Mouse (Mus musculus): Measurements from ENCODE around the gene Marcks.

Marcks gene

DNA sequence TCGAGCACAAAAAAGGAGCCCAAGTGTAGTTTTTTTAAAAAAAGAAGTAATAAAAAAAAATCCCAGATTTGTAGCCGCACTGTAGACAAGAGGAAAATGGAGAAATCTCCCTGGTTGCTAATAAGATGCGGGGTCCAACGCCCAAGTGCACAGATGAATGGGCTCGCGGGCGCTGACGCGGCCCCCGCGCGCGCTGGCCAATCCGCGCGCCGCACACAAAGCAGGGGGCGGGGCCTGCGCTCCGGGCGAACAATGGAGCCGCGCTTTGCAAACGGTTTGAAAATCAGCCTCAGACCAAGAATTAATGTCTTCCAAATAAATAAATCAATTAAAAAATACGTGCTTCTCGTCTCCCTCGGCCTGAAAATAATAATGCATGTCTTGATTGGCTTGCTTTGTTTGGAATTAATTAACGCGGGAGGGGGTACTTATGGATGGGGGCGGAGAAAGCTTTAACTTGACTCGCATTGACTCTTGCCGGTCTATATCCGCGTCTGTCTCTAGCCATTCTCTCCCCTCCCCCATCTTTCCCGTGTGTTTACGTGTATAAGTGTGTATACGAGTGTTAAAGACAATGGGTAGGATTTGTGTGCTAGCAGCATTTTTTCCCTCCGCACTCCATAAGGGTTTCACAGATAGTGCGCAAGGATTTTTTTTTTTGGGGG, at the start of gene Marcks:
TSS of gene Marcks (minus strand) at position 143 of the 665 bp plus-strand sequence.
- peak; percentile 95 for DNase-seq (ENCODE audit: low spot score)

DNA sequence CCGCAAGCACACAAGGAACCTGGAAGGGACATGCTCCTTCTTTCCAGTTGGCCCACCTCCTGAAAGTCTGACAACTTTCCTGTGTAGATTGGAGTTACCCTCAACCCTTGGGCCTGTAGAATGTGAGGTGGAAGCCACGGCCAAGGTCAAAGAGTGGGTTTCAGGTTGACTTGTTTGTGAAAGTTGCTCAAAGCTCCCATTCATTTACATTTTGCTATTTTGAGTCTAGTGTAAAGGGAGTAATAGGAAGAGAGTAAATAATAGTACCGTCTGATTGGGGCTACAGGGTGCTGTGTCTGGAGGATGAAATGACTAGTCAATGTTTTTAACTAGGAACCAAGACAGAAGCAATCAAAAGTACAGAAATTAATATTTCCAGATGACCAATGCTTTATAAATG, 38.4 kb upstream of the Marcks start:
- DNase-seq (ENCODE audit: low spot score) = no peak

DNA sequence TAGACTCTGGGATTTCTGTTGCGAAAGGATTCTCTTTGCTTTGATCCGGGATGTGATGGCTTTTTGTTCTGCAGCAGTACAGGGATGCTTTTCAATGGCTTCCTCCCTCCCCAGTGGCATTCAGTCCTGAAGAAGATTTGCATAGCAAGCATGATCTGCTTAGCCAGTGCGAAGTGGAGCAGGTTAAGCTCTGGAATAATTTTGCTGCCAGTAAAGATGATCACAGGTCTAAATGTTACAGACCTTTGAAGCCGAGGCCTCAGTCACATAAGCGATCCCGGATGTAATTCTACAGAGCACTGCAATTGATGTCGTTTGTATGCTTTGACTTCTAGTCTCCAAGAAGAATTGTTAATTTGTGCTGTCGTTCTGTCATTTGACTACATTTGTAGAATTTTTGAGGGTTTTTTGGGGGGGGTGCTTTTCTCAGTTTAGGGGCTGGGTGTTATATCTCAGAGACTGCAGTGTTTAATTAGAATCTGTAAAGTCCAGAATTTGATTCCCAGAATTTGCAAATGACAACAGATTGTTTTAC, 33.8 kb upstream of the Marcks start:
- DNase-seq (ENCODE audit: low spot score) = no peak

DNA sequence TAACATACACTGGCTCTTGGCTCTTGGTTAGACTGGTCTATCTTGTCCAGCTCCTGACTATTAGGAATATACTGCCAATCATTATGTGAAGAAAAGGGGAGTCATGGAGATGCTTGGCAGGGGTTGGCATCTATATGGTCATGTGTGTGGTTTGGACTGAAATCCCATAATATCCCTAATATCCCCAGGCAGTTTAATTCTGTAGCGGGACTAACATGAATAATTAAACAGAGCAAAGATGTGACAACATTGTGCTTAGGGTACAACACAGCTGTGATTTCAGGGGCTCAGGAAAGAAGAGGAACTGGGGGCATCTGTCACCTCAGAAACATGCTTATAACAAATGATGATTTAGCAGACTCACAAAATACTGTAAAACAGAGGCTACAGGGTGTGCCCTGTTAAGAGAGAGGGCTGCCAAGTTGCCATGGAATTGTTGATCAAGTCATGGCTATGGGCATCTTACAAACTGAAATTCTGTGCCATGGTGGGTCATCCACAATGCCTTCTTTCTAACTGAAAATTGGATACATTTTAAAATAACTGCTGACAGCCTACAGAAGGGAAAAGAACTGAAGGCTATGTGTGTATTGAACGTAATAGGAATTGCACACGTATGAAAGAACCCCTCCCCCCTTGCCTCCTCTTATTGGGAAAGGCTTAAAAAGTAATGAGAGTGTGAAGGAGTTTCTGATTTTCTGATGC, 33.1 kb upstream of the Marcks start:
- no peak for DNase-seq (ENCODE audit: low spot score)

DNA sequence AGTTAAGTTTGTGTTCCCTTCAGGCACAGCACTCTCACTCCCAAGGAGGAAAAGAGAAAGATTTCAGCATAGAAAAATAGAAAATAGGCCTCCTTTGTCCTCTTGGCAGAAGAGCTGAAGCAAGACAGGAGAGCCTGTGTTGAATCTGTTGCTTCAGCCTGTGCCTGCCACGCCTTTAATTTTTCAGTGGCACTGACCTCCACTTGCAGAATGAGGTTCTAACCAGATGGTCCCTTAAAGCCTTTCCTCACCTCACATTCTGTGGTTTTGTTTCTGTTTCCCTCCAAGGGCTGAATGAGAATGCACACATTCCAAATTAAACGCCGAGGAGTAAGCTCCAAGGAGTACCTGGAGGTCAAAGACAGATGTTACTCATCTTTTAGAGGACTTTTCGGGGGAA, 32.2 kb upstream of the Marcks start:
- DNase-seq (ENCODE audit: low spot score) = no peak

DNA sequence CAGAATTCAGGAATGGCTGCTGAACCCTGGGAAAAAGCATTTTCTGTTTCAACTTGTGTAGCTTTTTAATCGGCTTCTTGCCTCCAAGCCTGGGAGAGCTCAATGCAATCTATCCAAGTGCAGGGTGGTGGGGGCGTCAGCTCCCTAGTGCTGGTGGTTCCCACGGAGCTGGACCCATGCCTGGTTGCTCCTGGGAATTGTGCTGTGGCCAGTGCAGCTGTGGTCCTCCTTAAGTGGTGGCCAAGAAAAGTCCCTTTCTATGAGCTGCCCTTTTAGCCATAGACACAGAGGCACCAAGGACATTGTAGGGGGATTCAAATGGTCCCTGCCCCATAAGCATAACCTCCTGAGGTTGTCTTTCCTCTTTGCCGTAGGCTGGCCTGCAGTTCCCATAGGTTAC, 31.7 kb upstream of the Marcks start:
- peak; percentile 72 for DNase-seq (ENCODE audit: low spot score)

DNA sequence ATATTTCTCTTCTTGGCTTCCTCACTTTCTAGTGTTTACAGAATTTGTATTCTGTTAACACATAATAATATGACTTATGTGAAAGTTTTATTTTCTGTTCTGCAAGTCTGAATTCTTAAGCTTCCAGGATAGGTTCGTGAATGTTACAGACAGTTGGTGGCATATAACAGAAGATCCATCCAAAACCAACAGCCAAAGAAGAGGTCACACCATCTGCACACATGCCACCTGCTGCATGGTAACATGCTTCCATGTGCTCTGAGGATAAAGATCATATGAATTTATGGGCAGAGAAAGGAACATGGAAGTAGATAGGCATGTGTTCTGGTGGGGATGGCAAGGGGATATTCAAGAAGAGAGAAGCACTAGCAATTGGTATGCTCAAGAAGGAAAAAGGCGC, 28.8 kb upstream of the Marcks start:
- no peak for DNase-seq (ENCODE audit: low spot score)

DNA sequence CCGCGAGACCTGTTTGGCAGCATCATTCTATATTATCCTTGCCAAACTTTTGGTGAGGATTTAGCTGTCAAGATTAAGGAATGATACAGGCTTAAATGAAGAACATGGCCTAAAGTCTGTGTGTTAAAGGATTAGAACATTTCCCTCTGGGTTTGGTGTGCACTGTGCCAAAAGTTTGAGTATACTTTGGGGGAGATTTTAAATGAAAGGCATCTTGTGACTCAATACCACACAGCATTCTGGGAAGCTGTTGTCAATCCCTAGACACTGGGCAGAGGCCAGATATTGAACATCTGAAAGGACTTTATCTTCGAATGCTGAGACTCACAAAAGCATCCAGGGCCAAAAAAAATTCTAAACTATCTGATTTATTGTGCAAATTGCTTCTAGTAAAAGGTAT, 21.0 kb upstream of the Marcks start:
- DNase-seq (ENCODE audit: low spot score) = no peak

DNA sequence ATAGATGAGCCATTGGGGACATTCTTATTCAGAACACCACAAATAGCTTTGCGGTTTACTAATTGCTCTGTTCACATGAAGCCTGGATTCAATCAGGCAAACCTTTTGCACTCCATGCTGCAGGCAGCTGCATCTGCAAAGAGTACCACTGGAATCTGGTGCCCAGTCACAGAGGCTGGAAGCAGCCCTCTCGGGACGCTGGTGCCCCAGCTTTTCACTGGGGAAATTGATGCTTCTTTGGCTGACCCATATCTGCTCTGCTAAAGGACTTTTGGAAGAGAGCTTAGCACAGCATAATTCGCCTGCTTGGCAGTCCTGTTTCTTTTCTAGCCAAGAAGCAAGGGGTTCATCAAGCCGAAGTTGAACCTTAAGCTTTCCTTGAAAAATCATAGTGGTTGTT, 18.4 kb upstream of the Marcks start:
- no peak for DNase-seq (ENCODE audit: low spot score)

DNA sequence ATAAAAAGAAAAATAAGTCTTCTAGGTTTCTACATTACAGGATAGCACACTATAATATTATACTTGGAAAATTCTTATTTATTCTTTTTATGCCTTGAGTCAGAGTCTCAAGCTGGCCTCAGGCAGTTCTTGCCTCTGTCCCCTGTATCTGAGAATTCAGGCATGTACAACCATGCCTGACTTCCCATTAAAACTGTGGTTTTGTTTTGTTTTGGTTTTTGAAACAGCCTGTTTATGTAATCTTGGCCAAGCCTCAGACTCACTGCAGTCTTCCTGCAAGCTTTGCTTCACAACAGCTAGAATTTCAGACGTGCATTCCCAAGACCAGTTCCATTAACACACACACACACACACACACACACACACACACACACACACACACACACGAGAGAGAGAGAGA, 16.4 kb upstream of the Marcks start:
- no peak for DNase-seq (ENCODE audit: low spot score)

DNA sequence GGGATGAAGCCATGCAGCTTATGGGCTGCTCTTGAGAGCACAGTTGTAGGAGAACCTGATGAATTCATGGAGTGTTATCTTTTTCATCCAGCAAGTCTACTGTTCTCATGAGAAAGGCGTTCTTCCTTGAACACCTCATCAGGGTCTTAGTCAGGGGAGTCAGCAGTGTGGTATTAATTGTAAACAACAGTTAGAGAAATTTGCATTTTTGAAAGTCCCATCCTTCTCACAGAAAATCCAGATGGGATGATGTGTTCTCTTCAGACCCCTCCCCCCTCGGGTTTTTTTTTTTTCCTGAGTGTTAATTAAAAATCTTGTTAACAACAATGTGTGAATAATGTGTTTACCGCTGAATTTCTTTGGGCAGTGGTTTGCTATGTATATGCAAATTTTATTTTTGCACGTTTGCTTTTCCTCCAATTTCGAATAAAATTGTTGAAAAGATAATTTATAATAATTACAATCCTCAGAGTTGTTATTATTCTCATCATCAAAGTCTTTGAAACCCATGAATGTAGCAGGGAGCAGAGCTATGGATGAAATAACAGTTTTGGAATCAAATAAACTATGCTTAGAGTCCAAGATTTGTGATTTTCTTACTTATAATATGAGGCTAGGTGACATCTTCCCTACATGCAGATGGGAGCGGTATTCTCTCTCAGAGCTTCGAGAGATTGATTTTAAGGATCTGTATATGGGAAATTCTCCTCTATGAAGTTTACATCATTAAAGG, 13.0 kb upstream of the Marcks start:
- DNase-seq (ENCODE audit: low spot score) = no peak

DNA sequence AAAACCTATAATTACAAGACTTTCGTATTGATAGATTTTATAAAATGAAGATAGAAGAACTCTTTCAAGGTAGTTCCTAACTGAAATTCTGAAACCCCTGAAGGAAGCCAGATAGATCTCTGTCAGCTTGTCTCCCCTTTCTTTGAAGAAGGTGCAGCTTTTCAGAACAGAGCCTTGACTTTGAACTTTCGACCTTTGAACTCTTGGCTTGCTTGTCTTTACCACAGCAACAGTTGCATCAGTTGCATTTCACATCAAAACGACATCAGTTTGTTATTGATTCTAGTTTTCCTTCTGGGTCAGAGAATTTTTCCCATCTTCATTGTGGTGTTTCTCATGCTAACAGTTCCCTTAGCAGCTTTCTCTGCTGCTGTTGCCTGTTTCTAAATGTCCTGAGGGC, 9.3 kb upstream of the Marcks start:
- no peak for DNase-seq (ENCODE audit: low spot score)

DNA sequence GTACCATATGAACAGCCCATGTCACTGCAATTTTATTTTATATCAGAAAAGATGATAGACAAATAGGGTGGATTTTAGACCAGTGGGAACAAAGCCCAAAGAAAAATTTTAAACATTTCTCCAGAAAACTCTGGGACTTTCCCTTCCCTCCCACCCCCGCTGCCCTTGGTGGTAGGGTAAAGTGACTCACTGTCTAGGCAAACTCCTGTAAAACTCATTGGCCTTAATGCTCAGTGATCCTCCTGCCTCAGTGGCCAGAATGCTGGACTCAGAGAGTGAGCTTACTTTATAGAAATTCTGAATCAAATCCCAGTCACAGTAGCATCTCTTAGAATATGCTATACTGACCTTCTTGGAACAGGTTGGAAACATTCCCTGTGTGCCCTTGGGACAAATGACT, 6.7 kb upstream of the Marcks start:
- DNase-seq (ENCODE audit: low spot score) = no peak

DNA sequence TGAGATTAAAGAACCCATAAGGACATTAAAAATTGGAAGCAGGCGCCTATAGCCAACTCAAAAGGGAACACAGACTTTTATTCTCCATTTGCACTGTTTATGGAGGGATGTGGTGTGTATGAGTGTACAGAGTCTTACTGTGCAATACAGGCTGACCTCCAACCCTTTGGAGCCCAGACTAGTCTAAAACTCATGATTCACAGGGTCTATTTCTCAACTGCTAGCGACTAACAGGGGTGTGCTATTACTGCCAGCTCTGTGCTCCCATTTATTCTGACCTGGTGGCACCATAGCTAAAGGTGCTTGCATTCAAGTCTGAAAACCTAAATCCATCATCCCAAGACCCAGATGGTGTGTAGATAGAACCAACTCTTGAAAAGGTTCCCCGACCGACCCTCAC, 2.9 kb upstream of the Marcks start:
- no peak for DNase-seq (ENCODE audit: low spot score)

DNA sequence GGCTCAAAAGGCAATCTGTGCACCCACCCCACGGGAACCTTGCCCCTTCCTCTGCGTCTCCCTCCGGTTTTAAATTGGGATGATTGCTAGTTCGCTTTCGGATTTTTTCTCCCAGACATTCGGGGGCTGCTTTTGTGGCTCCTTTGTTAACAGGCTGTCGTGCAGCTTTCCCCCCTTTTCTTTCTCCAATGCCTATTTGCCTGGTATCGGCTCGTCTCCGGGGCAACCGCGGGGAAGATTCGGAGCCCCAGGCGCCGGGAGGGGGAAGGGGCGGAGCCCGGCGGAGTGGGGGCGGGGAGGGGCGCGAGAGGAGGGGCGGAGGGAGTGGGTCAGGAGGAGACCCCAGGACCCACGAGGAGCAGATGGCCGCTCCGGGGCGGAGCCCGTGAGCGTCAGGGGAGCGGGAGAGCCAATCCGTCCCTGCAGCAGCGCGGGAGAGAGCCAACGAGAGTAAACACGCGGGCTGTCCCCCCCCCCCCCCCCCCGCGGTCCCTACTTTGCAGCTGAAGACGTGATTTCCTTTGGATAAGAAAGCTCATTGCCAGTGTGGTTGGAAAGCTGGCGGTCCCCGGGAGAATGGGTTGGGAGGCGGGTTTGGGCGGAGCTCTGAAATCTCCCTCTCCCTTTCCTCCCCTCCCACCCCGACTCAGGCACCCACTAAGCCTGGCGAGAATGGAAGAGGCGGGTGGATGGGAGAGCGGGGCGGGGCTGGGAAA, 2.2 kb upstream of the Marcks start:
- peak; percentile 93 for DNase-seq (ENCODE audit: low spot score)

DNA sequence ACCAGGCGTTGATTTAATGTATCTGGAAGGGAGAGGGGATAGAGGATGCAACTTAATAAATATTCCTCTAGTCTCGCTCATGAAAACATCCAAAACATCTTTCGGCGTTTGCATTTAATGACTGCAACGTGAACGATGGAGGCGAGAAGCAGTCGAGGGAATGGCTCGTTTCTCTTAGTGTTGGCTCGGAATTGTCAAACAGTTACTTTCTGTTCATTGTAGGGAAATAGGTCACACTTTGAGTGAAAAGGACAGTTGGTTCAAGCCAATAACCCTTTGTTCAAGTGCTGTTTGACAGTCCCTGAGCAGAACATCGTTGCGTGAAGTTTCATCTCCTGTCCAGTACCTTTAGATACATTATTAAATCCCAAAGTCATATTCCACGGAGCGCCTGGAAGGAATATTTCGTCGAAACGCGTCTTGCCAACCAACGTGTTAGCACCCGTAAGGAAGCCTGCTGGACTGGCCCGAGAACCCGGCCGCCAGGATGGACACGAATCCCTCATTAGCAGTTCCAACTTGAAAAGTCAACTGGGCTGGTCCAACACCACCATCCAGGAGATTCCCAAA, 1.5 kb upstream of the Marcks start:
- peak; percentile 65 for DNase-seq (ENCODE audit: low spot score)

DNA sequence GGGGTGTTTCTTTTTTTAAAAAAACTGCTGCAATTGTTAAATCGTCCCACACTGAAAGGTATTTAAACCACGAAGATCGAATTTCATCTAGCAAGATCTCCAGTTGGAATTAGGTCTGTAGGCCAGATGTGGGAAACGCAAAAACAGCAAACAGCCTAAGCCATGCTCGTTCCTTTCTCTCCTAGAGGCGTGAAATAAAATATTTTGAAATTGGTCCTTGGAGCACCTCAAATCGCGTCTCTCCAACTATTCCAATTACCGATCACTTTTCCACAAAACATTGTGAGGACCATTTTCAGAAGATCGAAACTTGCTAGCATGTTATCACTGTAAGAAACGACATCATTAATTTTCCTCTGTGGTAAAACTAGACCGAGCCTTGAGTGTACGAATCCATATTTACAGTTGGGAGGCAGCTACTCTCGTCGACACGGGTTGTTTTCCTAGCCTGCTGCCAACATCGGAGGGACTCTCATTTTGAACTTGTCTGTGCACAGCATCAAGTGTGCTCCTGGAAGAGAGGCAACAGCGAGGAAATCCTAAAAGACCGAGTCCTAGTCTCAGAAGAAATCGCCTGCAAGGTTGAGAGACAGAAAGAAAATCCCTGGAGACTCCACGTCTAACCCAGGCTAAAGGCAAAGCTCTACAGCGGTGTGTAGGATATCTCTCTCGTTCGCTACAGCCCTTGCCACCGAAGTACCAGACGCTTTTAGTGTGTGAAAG, 884 bp upstream of the Marcks start:
- DNase-seq (ENCODE audit: low spot score) = peak; percentile 49

DNA sequence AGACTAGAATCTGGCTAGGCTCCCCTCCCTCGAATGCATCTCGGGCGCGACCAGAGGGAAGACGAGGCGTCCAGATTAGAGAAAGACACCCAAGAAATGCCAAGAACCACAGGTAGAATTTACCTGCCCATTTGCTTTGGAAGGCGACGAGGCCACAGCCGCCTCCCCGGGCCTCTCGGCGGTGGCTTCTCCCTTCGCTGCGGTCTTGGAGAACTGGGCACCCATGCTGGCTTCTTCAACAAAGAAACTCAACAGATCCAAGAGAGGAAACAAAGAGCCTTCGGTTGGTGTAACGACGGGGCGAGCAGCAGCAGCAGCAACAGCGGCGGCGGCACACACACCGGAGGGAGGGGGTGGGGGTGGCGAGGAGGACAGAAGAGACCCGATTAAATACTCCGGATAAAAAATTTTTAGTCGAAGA, 399 bp downstream of the Marcks start:
- DNase-seq (ENCODE audit: low spot score) = peak; percentile 56

DNA sequence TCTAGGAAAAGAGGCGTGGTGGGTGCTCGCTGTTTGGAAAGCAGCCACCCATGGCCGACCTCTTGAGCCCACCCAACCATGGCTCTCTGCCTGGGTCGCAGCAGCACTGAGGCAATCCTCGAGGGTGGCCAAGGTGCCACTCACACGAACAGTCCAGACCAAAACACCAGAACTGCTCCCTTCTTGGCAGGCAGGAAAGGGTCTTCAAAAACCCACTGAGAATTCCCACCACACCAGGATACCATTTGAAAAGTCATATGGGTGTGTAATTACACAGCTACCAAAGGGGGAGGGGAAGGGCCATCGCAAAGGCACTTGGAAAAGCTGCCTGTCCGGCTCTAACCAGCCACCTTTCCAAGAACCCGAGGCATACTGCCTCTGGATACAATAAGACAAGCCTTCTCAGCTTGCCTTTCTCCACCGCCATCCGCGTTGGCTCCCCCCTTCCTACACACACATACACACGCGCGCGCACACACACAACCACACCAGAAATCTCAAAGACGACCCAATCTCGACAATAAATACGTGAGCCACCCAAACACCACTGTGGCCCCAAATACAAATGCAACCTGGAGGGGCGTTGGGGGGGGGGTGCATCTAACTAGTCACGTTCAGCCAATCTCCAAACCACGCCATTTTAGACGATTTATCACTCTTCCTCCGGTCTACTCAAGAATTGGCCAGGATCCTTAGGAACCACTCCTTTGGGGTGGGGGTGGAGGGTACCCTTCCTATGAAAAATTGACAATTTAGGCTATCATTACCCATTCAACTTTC, 999 bp downstream of the Marcks start:
- DNase-seq (ENCODE audit: low spot score) = peak; percentile 69

DNA sequence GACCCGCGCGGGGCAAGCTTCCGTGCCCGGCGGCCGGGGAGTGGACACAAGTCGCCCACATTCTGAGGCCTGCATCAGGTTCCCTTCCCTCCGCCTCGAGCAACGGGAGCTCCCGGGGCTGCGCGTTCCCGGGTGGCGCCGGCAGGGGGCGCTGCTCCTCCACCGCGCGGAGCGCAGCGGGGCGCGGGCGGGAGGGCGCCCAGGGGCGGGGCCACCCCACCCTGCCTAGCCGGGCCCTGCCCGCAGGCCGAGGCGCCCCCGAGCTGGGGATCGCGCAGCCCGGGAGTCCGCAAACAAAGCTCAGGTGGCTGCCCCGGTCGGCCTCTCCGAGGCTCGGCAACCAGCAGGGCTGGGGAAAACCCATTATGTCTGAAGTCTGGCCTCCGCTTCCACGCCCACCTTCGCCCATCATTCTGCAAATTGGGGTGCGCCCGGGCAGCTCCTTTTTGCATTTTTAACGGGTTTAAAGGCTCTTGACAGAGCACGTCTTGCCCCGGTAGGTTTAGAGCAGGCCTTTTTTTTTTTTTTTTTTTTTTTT, 1.7 kb downstream of the Marcks start:
- peak; percentile 97 for DNase-seq (ENCODE audit: low spot score)
